Mouse (Mus musculus) midbrain, embryonic 14.5 days (tissue): ENCODE data around the gene Synj2. TPM values are rescaled to one million over a fixed set of nuclear protein-coding genes. Genes with fewer than 3 reads are reported as not detected.

Source experiments
- ATAC-seq: fragments of 200-750 bp; cut with Nextera tagmentation; 2 replicates; pipeline ENCODE4 v1.8.0; 2017; ENCODE audit warnings: moderate number of reproducible peaks, moderate library complexity; ENCODE audit not compliant: low FRiP score, low TSS enrichment
- DNase-seq: peaks from one replicate; pipeline ENCODE4 v3.0.0-alpha.2; 2015
- H3K27ac ChIP-seq: fragments of 300-500 bp; sonication (generic); replicated peaks from 2 replicates; pipeline ENCODE4 v1.5.1; 2014; ENCODE audit warnings: mild to moderate bottlenecking, low read depth, low read length, moderate library complexity
- H3K27me3 ChIP-seq: fragments of 300-500 bp; sonication (generic); 2 replicates; pipeline ENCODE4 v1.6.1; 2014; ENCODE audit warnings: low read length, control low read depth, mixed read lengths; ENCODE audit not compliant: control insufficient read depth, insufficient read depth
- H3K36me3 ChIP-seq: fragments of 300-500 bp; sonication (generic); 2 replicates; pipeline ENCODE4 v1.6.1; 2014; ENCODE audit warnings: low read length, control low read depth; ENCODE audit not compliant: control insufficient read depth, insufficient read depth
- H3K4me1 ChIP-seq: fragments of 300-500 bp; sonication (generic); 2 replicates; pipeline ENCODE4 v1.6.1; 2014; ENCODE audit warnings: mild to moderate bottlenecking, antibody characterized with exemption, low read length, control low read depth; ENCODE audit not compliant: control insufficient read depth, insufficient read depth
- H3K4me2 ChIP-seq: fragments of 300-500 bp; sonication (generic); 2 replicates; pipeline ENCODE4 v1.6.1; 2014; ENCODE audit warnings: mild to moderate bottlenecking, low read length, moderate library complexity
- H3K4me3 ChIP-seq: fragments of 300-500 bp; sonication (generic); replicated peaks from 2 replicates; pipeline ENCODE4 v1.5.1; 2014; ENCODE audit warnings: low read depth, low read length
- H3K9ac ChIP-seq: fragments of 300-500 bp; sonication (generic); replicated peaks from 2 replicates; pipeline ENCODE4 v1.6.1; 2014; ENCODE audit warnings: mild to moderate bottlenecking, low read length, moderate library complexity
- H3K9me3 ChIP-seq: fragments of 300-500 bp; sonication (generic); 2 replicates; pipeline ENCODE4 v1.6.1; 2016; ENCODE audit warnings: low read length, control low read depth, mixed read lengths; ENCODE audit not compliant: control insufficient read depth
- WGBS: fragments of 180-500 bp; shearing (Covaris S2); extraction: QIAGEN DNeasy Blood & Tissue Kit; methylation state at CpG from one replicate; pipeline ENCODE4 v1.1.7; 2014; 5-methylcytosine and 5-hydroxymethylcytosine counted together
- polyA plus RNA-seq: library from polyadenylated mRNA; unstranded; fragments of >200 nt; fragmentation: Nextera tagmentation; extraction: Ambion mirVana; gene quantifications from 2 replicates; pipeline ENCODE4 v1.2.1, GENCODE M21; 2014

The Synj2 gene
- polyA plus RNA-seq, 1 experiment from 2014 or later: 1.2 TPM

DNA sequence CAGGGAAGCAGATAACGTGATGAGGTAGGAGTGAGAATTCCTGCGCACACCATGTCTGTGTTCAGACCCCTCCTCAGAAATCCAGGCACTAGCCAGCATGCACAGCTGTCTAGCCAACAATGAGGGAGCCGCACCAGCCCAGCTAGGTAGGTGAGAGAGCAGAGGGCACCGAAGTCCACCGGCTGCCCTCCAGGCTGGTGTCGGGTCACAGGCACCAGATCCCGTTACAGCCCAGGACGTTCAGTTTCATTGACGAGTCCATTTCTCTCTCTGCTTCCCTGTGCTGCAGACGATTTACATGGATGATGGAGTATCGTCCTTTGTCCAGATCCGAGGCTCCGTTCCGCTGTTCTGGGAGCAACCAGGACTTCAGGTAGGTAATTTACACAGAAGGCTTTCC lies 55.5 kb downstream of the Synj2 start:
- no peak overlapping the region for H3K4me3 ChIP-seq

DNA sequence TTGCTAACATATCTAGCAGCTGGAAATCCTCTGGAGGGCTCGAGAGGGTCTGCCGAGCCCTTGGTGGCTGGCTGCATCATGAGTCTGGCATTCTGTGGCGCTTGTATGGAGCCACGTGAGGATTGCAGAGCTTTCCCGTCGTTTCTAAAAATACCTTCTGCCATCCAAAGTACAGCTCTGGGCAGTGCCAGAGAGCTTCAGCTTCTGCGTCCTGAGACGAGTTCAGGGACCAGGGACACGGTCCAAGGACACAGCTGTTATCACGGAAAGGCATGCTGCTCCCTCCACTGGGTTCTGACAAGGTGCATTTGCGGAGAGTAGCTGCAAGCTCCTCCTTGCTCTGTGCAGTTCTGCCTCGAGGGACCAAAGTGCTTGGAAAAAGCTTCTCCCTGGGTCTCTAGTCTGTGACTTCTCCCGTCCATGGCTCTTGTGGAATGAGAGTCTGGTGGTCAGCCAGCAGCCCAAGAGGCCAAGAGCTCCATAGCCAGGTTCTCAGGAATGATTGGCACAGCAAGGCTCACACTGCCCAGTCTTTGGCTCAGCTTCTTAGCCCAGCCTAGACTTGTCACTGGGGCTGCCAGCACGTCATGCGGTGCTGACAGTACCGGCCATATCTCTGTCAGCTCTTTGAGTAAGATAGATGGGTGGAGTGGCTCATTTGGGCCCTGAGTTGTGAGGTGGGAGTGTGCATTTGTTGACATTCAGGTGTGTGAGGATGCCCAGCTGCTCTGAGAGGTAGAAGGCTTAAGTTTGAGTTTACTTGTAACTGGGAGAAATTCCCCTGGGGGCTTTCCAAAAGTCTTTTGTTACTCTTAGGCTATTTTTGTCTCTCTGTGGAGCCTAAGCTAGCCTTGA lies 56.5 kb downstream of the Synj2 start:
- H3K4me1 ChIP-seq: no peaks in the 10 kb centered on the region
- H3K4me2 ChIP-seq: no peak overlapping the region
- no peak for DNase-seq
- H3K36me3 ChIP-seq: no peaks in the 10 kb centered on the region
- H3K27me3 ChIP-seq: no peaks in the 10 kb centered on the region
- no peak overlapping the region for H3K27ac ChIP-seq
- no peak overlapping the region for H3K4me3 ChIP-seq
- no peak overlapping the region for H3K9ac ChIP-seq
- no peaks in the 10 kb centered on the region for H3K9me3 ChIP-seq
- no peak for ATAC-seq
- WGBS: 78% methylated on average over 16 of the region's 16 CpGs

More for the DNA sequence above, 55.5 kb downstream of the Synj2 start:
- no peak for ATAC-seq
- no peaks in the 10 kb centered on the region for H3K27me3 ChIP-seq
- no peak for DNase-seq
- no peaks in the 10 kb centered on the region for H3K36me3 ChIP-seq
- H3K9me3 ChIP-seq: no peaks in the 10 kb centered on the region
- H3K9ac ChIP-seq: no peak overlapping the region
- no peak overlapping the region for H3K4me2 ChIP-seq
- 87% methylated on average over 14 of the region's 14 CpGs for WGBS
- H3K4me1 ChIP-seq: no peaks in the 10 kb centered on the region
- no peak overlapping the region for H3K27ac ChIP-seq

DNA sequence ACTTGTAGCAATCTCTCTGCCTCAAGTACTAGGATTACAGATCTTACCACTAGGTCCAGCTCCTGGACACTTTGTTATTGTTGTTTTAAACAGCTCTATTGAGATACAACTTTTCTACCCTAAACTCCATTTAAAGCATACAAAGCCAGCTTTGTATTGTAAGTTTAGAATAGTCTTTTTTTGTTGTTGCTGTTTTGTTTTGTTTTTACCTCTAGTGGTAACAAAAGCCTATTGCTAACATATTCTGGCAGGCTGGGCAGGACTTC lies 57.1 kb downstream of the Synj2 start:
- DNase-seq (no peak), ATAC-seq (no peak)

DNA sequence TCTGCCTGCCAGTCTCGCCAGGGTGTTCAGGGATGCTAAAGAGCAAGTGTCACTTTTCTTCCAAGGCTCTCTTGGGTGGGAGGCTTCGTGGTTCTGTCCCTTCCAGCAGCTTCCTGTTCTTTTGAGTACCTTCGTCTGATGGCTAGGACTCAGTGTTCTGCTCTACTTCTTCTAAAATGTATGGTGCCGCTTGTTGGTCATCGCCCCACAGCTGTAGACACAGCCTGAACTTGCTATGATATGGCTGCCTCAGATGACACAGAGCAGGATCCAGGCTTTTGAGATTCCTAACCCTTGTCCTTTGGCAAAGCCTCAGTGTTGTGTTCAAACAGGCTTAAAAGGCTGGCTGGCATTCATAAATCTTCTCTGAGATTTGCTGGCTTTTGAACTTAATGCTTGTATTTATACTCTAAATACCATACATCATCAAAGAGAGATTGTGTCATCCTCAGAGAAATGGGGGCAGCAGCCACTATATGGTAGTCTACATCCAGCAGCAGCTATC lies 58.0 kb downstream of the Synj2 start:
- H3K4me3 ChIP-seq: no peak overlapping the region
- no peaks in the 10 kb centered on the region for H3K36me3 ChIP-seq
- H3K4me1 ChIP-seq: no peaks in the 10 kb centered on the region
- ATAC-seq (no peak), DNase-seq (no peak)
- 82% methylated on average over 5 of the region's 5 CpGs for WGBS
- no peak overlapping the region for H3K27ac ChIP-seq
- H3K4me2 ChIP-seq: no peak overlapping the region
- no peaks in the 10 kb centered on the region for H3K9me3 ChIP-seq
- H3K27me3 ChIP-seq: no peaks in the 10 kb centered on the region
- no peak overlapping the region for H3K9ac ChIP-seq

More for the DNA sequence above, 57.1 kb downstream of the Synj2 start:
- H3K27ac ChIP-seq: no peak overlapping the region
- no peak overlapping the region for H3K4me3 ChIP-seq
- H3K36me3 ChIP-seq: no peaks in the 10 kb centered on the region
- H3K9me3 ChIP-seq: no peaks in the 10 kb centered on the region
- H3K4me2 ChIP-seq: no peak overlapping the region
- H3K4me1 ChIP-seq: no peaks in the 10 kb centered on the region
- H3K27me3 ChIP-seq: no peaks in the 10 kb centered on the region
- no peak overlapping the region for H3K9ac ChIP-seq

DNA sequence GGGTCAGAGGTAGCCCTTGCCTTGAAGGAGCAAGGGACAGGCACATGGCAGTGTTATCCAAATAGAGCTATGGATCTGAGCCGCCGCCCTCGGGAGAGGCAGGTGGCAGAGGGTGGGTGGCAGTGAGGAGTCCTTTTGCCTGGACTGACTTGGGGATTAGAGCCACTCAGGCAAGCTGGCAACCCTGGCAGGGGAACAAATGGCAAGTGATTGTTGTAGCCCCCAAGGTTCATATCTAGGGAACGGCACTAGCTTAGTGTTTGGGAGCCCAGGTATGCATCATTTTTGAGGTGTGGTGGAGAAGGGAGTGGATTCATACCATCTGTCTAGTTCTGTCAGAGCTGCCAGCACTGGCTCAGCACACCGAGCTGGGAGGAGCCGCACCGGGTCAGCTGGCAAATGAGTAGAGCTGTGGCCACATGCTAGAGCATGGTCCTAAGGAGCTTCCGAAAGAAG lies 59.8 kb downstream of the Synj2 start:
- DNase-seq: no peak
- Histone ChIP-seq H3K9ac (no peak overlapping the region), H3K4me2 (no peak overlapping the region), H3K27ac (no peak overlapping the region), H3K4me3 (no peak overlapping the region), H3K27me3 (no peaks in the 10 kb centered on the region), H3K36me3 (no peaks in the 10 kb centered on the region), H3K9me3 (no peaks in the 10 kb centered on the region), H3K4me1 (0 out of 2 replicates have a peak, but pooled peaks cover 3% of the 10 kb centered on the region)
- 87% methylated on average over 8 of the region's 8 CpGs for WGBS
- no peak for ATAC-seq

DNA sequence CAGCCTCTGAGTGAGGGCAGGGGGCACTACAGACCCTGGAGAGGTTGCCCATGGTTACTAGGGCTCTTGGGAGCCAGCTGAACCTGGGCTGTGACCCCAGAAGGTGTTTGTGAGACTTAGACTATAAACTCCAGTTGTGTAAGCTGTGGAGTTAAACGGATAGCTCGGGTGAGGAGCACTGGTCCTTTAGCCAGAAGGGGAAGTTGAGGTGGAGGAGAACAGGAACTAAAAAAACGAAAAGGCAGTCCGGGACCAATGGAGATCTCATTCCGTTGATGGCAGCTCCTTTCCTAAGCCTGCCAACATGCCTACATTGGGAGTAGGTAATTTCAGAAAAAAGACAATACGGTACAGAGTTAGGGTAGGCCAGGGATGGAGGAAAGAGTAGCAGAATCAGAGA lies 60.3 kb downstream of the Synj2 start:
- WGBS: 85% methylated on average over 6 of the region's 6 CpGs
- ATAC-seq (no peak), DNase-seq (no peak)
- H3K9me3 ChIP-seq: no peaks in the 10 kb centered on the region
- no peak overlapping the region for H3K9ac ChIP-seq
- H3K27ac ChIP-seq: no peak overlapping the region
- H3K4me3 ChIP-seq: no peak overlapping the region
- no peak overlapping the region for H3K4me2 ChIP-seq
- 0 out of 2 replicates have a peak, but pooled peaks cover 5% of the 10 kb centered on the region for H3K4me1 ChIP-seq
- no peaks in the 10 kb centered on the region for H3K36me3 ChIP-seq
- H3K27me3 ChIP-seq: no peaks in the 10 kb centered on the region

DNA sequence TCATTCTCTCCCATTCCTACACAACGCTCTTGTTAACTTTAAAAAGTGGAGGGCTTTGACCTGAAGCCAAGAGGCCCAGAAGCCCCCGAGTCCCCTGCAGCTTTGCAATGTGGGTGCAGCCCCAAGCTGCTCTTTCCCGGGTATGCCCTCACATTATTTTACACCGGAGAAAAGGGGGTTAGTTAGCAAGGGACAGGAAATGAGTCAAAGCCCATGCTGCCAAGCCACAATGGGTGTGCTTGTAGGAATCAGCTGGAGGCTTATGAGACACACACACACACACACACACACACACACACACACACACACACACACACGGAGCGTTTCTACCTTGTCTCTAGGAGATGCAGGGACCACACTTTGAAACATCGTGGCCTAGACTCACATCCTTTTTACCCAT lies 60.8 kb downstream of the Synj2 start:
- ATAC-seq (no peak), DNase-seq (no peak)
- no peak overlapping the region for H3K9ac ChIP-seq
- H3K4me3 ChIP-seq: no peak overlapping the region
- H3K4me1 ChIP-seq: 0 out of 2 replicates have a peak, but pooled peaks cover 6% of the 10 kb centered on the region
- WGBS: 87% methylated on average over 7 of the region's 7 CpGs
- H3K27me3 ChIP-seq: no peaks in the 10 kb centered on the region
- no peaks in the 10 kb centered on the region for H3K9me3 ChIP-seq
- H3K27ac ChIP-seq: no peak overlapping the region
- no peak overlapping the region for H3K4me2 ChIP-seq
- no peaks in the 10 kb centered on the region for H3K36me3 ChIP-seq

DNA sequence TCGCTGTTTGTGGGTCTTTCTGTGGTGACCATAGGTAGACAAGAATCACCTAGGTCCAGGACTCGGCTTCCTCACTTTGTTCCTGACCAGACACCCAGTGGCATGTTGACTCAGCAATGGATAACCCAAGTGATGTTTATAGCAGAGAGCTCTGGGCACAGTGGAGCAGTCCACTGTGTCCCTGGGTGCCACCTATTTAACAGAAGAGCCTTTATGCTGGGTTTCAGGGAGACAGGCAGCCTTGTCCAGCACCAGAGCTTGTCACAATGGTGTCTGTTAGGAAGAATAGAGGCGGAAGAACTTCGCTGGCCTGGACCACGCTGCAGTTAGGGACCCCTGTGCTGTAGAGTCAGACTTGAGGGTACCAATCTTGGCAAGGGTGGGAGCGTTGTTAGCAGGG lies 61.5 kb downstream of the Synj2 start:
- Histone ChIP-seq H3K27ac (no peak overlapping the region), H3K4me3 (no peak overlapping the region), H3K9me3 (no peaks in the 10 kb centered on the region), H3K9ac (no peak overlapping the region), H3K4me2 (no peak overlapping the region), H3K36me3 (no peaks in the 10 kb centered on the region), H3K4me1 (0 out of 2 replicates have a peak, but pooled peaks cover 6% of the 10 kb centered on the region), H3K27me3 (no peaks in the 10 kb centered on the region)
- DNase-seq (no peak), ATAC-seq (no peak)
- 89% methylated on average over 6 of the region's 6 CpGs for WGBS

DNA sequence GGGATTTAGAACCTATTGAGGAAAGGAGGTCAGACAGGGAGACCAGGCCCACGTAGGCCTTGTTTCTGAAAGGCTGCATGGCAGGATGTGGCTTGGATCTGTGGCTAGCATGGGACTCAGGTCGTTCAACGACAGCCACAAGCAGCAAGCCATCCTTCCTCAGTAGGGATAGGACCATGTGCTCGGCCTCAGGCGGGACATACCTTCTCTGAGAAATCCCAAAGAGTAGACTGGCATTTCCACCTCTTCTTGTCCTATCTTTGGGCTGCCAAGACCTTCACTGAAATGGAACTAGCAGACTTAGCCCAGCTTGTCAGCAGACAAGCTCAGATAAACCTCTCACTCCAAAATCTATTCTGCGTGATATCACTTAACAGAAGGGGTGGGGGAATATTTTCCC lies 62.6 kb downstream of the Synj2 start:
- Histone ChIP-seq H3K9me3 (no peaks in the 10 kb centered on the region), H3K27ac (no peak overlapping the region), H3K9ac (no peak overlapping the region), H3K36me3 (no peaks in the 10 kb centered on the region), H3K4me3 (no peak overlapping the region), H3K4me1 (0 out of 2 replicates have a peak, but pooled peaks cover 6% of the 10 kb centered on the region), H3K27me3 (no peaks in the 10 kb centered on the region), H3K4me2 (no peak overlapping the region)
- 96% methylated on average over 6 of the region's 6 CpGs for WGBS
- no peak for DNase-seq
- ATAC-seq: no peak
